Mouse (Mus musculus) midbrain, embryonic 10.5 days (tissue): ENCODE measurements at regions not wholly inside any gene's neighbourhood (a gene's known extent, or its start where the extent isn't known, plus 50 kb on each side); places are given as distances from the start of the nearest gene placed in this dataset.

ENCODE experiments used
- DNase-seq: peaks from one replicate; pipeline ENCODE4 v3.0.0-alpha.2; 2017; ENCODE audit warnings: low spot score
- H3K27ac ChIP-seq: fragments of 300-500 bp; sonication (generic); replicated peaks from 2 replicates; pipeline ENCODE4 v1.5.1; 2016; ENCODE audit warnings: mild to moderate bottlenecking
- H3K27me3 ChIP-seq: fragments of 300-500 bp; sonication (generic); 2 replicates; pipeline ENCODE4 v1.6.1; 2016; ENCODE audit warnings: low read depth, mild to moderate bottlenecking; ENCODE audit not compliant: poor library complexity, severe bottlenecking
- H3K36me3 ChIP-seq: fragments of 300-500 bp; sonication (generic); 2 replicates; pipeline ENCODE4 v1.6.1; 2016; ENCODE audit warnings: mild to moderate bottlenecking, moderate library complexity
- H3K4me1 ChIP-seq: fragments of 300-500 bp; sonication (generic); 2 replicates; pipeline ENCODE4 v1.6.1; 2016
- H3K4me3 ChIP-seq: fragments of 300-500 bp; sonication (generic); 2 replicates; pipeline ENCODE4 v1.5.1; 2016; ENCODE audit warnings: mild to moderate bottlenecking, moderate library complexity
- H3K9me3 ChIP-seq: fragments of 300-500 bp; sonication (generic); replicated peaks from 2 replicates; pipeline ENCODE4 v1.6.1; 2016; ENCODE audit warnings: mild to moderate bottlenecking
- WGBS: fragments of 180-500 bp; shearing (Covaris S2); methylation state at CpG from one replicate; pipeline ENCODE4 v1.1.7; 2016; 5-methylcytosine and 5-hydroxymethylcytosine counted together

DNA sequence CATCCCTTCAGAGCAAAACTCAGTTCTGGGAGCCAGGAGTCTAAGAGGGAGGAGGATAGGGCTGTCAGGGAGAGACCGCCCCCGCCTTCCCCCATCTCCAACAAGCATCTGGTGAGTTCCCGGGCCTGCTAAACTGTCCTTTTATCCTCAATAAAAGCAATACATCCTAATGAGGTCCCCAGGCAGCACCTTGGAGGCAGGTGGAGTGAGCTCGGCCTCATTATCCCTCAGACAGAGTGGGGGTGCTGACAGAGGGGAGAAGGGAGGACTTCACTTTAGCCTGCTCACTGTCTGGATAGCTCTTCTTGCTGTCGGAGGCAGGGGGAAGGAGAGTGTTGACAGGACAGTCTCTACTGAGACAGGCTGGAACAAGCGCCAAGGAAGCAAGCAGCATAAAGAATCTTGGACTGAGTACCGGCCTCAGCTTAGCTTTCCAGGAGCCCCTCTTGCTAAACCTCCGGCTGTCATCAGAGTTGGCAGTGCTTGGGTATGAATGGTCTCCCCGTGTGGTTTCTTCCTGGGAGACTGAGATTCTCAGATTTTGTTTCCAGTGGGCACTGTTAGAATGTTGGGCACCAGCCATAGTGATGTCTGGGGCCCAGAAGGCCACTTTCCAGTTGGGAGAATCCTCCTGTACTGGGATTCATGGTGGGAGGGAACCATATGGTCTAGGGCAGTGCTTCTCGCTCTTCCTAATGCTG lies 537.3 kb downstream of the Tbc1d22a start:
- Histone ChIP-seq H3K27me3 (no peaks in the 10 kb centered on the region), H3K9me3 (no peaks in the 10 kb centered on the region), H3K36me3 (no peaks in the 10 kb centered on the region), H3K27ac (no peak overlapping the region), H3K4me1 (no peaks in the 10 kb centered on the region), H3K4me3 (no peak overlapping the region)
- DNase-seq = no peak
- 82% methylated on average over 10 of the region's 10 CpGs for WGBS

GRCm38 (mm10) chr15:86763581-86764375 lies 549.5 kb downstream of the Tbc1d22a start:
- no peak for DNase-seq
- no peaks in the 10 kb centered on the region for H3K27me3 ChIP-seq
- no peak overlapping the region for H3K27ac ChIP-seq
- H3K4me3 ChIP-seq = no peak overlapping the region
- no peaks in the 10 kb centered on the region for H3K36me3 ChIP-seq
- WGBS = 90% methylated on average over 10 of the region's 10 CpGs
- 0 out of 2 replicates have a peak, but pooled peaks cover 2% of the 10 kb centered on the region for H3K4me1 ChIP-seq
- no peaks in the 10 kb centered on the region for H3K9me3 ChIP-seq

GRCm38 (mm10) chr15:86767623-86768022 lies 553.4 kb downstream of the Tbc1d22a start:
- Histone ChIP-seq H3K27me3 (no peaks in the 10 kb centered on the region), H3K4me3 (no peak overlapping the region), H3K27ac (no peak overlapping the region), H3K4me1 (0 out of 2 replicates have a peak, but pooled peaks cover 2% of the 10 kb centered on the region), H3K36me3 (no peaks in the 10 kb centered on the region), H3K9me3 (no peaks in the 10 kb centered on the region)
- DNase-seq = no peak
- WGBS = 85% methylated on average over 2 of the region's 2 CpGs

DNA sequence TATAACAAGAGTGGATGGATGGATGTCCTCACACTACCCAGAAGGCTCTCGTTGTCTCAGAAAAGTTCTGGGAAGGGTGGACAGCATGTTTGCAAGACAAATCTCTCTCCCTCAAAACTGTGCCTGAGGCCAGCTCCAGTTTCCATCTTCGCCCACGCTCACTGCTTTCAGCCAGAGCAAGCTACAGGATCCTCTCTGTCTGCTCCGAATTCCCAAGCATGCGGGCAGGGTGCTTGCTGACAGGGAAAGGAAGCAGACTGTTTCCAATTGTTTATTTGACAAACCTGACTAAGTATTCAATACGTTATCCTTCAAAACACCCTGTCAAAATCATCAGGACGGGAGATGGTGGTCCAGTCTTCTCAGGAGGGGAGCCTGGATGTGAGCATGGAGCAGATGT lies 558.8 kb downstream of the Tbc1d22a start:
- no peaks in the 10 kb centered on the region for H3K36me3 ChIP-seq
- H3K27me3 ChIP-seq = no peaks in the 10 kb centered on the region
- H3K9me3 ChIP-seq = no peaks in the 10 kb centered on the region
- H3K4me1 ChIP-seq = 0 out of 2 replicates have a peak, but pooled peaks cover 2% of the 10 kb centered on the region
- WGBS = 79% methylated on average over 7 of the region's 7 CpGs
- H3K27ac ChIP-seq = no peak overlapping the region
- H3K4me3 ChIP-seq = no peak overlapping the region
- no peak for DNase-seq

GRCm38 (mm10) chr15:86777998-86778397 lies 563.7 kb downstream of the Tbc1d22a start:
- no peaks in the 10 kb centered on the region for H3K9me3 ChIP-seq

GRCm38 (mm10) chr15:86781160-86781559 lies 566.9 kb downstream of the Tbc1d22a start:
- H3K4me1 ChIP-seq = no peaks in the 10 kb centered on the region
- DNase-seq = no peak
- no peak overlapping the region for H3K4me3 ChIP-seq
- H3K9me3 ChIP-seq = no peaks in the 10 kb centered on the region
- no peaks in the 10 kb centered on the region for H3K36me3 ChIP-seq
- no peaks in the 10 kb centered on the region for H3K27me3 ChIP-seq
- no peak overlapping the region for H3K27ac ChIP-seq
- WGBS = 91% methylated on average over 11 of the region's 11 CpGs

More at GRCm38 (mm10) chr15:86777998-86778397, 563.7 kb downstream of the Tbc1d22a start:
- no peaks in the 10 kb centered on the region for H3K4me1 ChIP-seq
- no peaks in the 10 kb centered on the region for H3K36me3 ChIP-seq
- H3K4me3 ChIP-seq = no peak overlapping the region
- H3K27ac ChIP-seq = no peak overlapping the region
- DNase-seq = no peak
- WGBS = 94% methylated on average over 11 of the region's 11 CpGs
- no peaks in the 10 kb centered on the region for H3K27me3 ChIP-seq

DNA sequence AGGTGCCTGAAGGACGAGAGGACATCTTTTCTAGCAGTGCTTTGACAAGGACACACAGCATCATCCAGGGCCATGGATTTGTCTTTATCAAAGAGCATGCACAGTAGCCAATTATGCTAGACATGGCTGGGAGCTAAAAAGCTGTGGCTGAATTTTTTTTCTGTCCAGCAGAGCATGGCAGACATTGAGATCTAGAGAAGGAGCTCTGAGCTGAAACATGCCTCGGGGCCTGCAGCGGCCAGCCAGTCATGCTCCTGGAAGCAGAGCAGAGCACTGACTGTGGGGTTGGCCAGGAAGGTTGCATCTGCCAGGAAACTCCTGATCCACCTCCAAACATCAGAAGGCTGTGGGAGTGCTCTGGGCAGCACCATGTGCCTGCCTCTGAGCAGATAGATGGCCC lies 580.5 kb downstream of the Tbc1d22a start:
- Histone ChIP-seq H3K4me1 (no peaks in the 10 kb centered on the region), H3K27me3 (no peaks in the 10 kb centered on the region), H3K27ac (no peak overlapping the region), H3K9me3 (no peaks in the 10 kb centered on the region), H3K4me3 (no peak overlapping the region), H3K36me3 (no peaks in the 10 kb centered on the region)
- no peak for DNase-seq
- WGBS = 76% methylated on average over 3 of the region's 3 CpGs

- H3K27me3 ChIP-seq = no peaks in the 10 kb centered on the region
- no peak overlapping the region for H3K4me3 ChIP-seq
- no peaks in the 10 kb centered on the region for H3K36me3 ChIP-seq
- no peak overlapping the region for H3K27ac ChIP-seq
- 91% methylated on average over 9 of the region's 9 CpGs for WGBS
- no peaks in the 10 kb centered on the region for H3K9me3 ChIP-seq
- H3K4me1 ChIP-seq = no peaks in the 10 kb centered on the region
- DNase-seq = no peak
These were observed 584.4 kb downstream of the Tbc1d22a start for GRCm38 (mm10) chr15:86798474-86799178.

DNA sequence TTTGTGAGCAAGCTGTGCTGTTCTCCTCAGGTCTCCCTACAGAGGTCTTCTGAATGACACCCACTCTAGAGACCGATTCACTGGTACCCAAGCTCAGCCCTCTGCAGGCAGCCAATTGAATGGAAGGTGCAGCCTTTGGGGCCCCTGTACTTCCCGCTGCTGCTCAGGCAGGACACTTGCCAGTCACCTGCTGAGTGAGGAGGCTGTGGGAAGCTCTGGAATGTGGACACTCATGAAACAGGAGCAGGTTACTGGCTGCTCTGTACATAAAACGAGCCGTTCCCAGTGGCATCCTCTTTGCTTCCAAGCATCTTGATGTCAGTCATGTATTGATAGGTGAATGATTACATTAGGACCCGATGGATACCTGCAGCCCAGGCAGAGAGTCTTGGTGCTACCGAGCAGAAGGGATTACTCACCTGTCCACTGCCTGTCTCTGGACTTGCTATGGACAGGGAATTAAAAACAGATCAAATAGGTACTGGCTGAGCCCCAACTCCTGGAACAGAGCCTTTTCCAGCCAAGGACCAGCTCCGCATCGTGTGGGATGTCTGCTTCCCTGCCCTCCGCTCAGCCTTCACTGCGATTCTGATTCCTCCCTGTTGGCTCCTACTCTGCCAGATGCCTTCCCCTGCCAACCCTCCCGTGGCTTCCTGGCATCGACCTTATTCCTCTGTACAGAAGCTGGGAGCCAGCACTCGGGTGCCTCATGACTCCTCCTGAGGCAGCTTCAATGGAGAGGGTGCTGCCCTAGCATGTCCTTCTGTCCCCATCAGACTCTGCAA lies 593.2 kb downstream of the Tbc1d22a start:
- H3K27ac ChIP-seq = no peak overlapping the region
- no peaks in the 10 kb centered on the region for H3K27me3 ChIP-seq
- DNase-seq = no peak
- H3K4me3 ChIP-seq = no peak overlapping the region
- H3K9me3 ChIP-seq = no peaks in the 10 kb centered on the region
- peaks cover 5% of the 10 kb centered on the region; the same call in 1 of the 2 replicates for H3K4me1 ChIP-seq
- WGBS = 86% methylated on average over 13 of the region's 13 CpGs
- no peaks in the 10 kb centered on the region for H3K36me3 ChIP-seq

DNA sequence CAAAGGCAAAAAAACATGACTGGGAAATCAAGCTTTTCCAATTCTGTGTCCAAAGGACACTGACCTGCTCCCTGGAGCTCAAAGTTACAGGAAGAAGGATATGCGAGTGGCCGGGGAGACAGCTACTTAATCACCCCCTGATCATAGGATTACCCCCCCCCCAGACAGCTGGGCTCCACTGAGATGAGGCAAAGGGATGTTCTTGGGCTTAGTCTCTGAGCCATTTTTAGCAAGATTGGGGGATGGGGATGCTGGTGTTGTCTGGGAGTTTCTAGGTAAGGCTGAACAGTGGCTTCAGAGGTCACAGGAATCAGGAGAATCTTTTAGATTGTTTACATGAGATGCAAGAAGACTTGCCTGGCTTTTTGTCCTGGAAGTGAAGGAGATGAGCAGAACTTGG lies 597.6 kb downstream of the Tbc1d22a start:
- no peaks in the 10 kb centered on the region for H3K9me3 ChIP-seq
- no peak for DNase-seq
- peaks cover 5% of the 10 kb centered on the region; the same call in 1 of the 2 replicates for H3K4me1 ChIP-seq
- no peaks in the 10 kb centered on the region for H3K27me3 ChIP-seq
- no peak overlapping the region for H3K4me3 ChIP-seq
- no peak overlapping the region for H3K27ac ChIP-seq
- 76% methylated on average over 2 of the region's 2 CpGs for WGBS
- H3K36me3 ChIP-seq = no peaks in the 10 kb centered on the region

GRCm38 (mm10) chr15:86814808-86815421 lies 600.7 kb downstream of the Tbc1d22a start:
- no peak overlapping the region for H3K27ac ChIP-seq
- no peak for DNase-seq
- no peaks in the 10 kb centered on the region for H3K36me3 ChIP-seq
- peaks cover 5% of the 10 kb centered on the region; the same call in 1 of the 2 replicates for H3K4me1 ChIP-seq
- WGBS = 78% methylated on average over 8 of the region's 8 CpGs
- no peaks in the 10 kb centered on the region for H3K27me3 ChIP-seq
- no peak overlapping the region for H3K4me3 ChIP-seq
- no peaks in the 10 kb centered on the region for H3K9me3 ChIP-seq

DNA sequence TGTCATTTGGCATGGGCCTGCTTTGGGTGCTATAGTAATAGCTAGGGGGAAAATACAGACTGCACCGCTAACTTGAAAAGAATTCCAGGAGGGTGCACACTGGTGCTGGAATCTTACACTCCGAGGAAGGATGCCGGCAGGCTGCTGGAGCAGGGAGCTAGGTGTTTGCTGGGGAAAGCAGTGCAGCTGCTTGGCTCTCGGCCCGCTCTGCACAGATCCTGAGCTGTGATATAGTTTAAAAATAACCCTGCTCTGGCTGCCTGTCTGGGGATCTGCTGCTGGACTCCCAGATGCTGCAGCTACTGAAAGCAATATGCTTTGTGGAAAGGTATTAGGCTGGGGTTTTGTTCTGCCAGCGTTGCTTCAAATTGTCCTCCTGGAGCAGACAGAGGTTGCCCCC lies 621.7 kb downstream of the Tbc1d22a start:
- Histone ChIP-seq H3K27ac (0 out of 2 replicates have a peak overlapping the region, but pooled peaks have one; percentile 38), H3K9me3 (no peaks in the 10 kb centered on the region), H3K4me3 (no peak overlapping the region), H3K27me3 (no peaks in the 10 kb centered on the region), H3K4me1 (peaks cover 6% of the 10 kb centered on the region; the same call in 1 of the 2 replicates), H3K36me3 (no peaks in the 10 kb centered on the region)
- 62% methylated on average over 6 of the region's 6 CpGs for WGBS
- DNase-seq = no peak
